Mouse (Mus musculus) embryonic facial prominence, embryonic 13.5 days (tissue): Measurements from ENCODE around the gene Emsy. TPM values are rescaled to one million over a fixed set of nuclear protein-coding genes. Genes with fewer than 3 reads are reported as not detected.

Source experiments
- ATAC-seq: fragments of 200-750 bp; cut with Nextera tagmentation; 2 replicates; pipeline ENCODE4 v1.8.0; 2017; ENCODE audit warnings: low read depth; ENCODE audit not compliant: insufficient number of reproducible peaks, insufficient read depth, low FRiP score, low TSS enrichment
- H3K27ac ChIP-seq: fragments of 300-500 bp; sonication (generic); 2 replicates; pipeline ENCODE4 v1.5.1; 2015; ENCODE audit warnings: moderate library complexity, mild to moderate bottlenecking, inconsistent platforms
- H3K27me3 ChIP-seq: fragments of 300-500 bp; sonication (generic); 2 replicates; pipeline ENCODE4 v1.6.1; 2015; ENCODE audit warnings: mild to moderate bottlenecking, inconsistent platforms
- H3K36me3 ChIP-seq: fragments of 300-500 bp; sonication (generic); 2 replicates; pipeline ENCODE4 v1.6.1; 2015; ENCODE audit warnings: mild to moderate bottlenecking, inconsistent platforms
- H3K4me1 ChIP-seq: fragments of 300-500 bp; sonication (generic); 2 replicates; pipeline ENCODE4 v1.6.1; 2015; ENCODE audit warnings: inconsistent platforms
- H3K4me2 ChIP-seq: fragments of 300-500 bp; sonication (generic); 2 replicates; pipeline ENCODE4 v1.6.1; 2015; ENCODE audit warnings: moderate library complexity, mild to moderate bottlenecking, inconsistent platforms
- H3K4me3 ChIP-seq: fragments of 300-500 bp; sonication (generic); 2 replicates; pipeline ENCODE4 v1.5.1; 2015; ENCODE audit warnings: mild to moderate bottlenecking, inconsistent platforms
- H3K9ac ChIP-seq: fragments of 300-500 bp; sonication (generic); 2 replicates; pipeline ENCODE4 v1.6.1; 2015; ENCODE audit warnings: mild to moderate bottlenecking, inconsistent platforms
- H3K9me3 ChIP-seq: fragments of 300-500 bp; sonication (generic); 2 replicates; pipeline ENCODE4 v1.6.1; 2016; ENCODE audit warnings: inconsistent platforms
- WGBS: fragments of 180-500 bp; shearing (Covaris S2); methylation state at CpG from one replicate; pipeline ENCODE4 v1.1.7; 2015; ENCODE audit warnings: mixed read lengths; 5-methylcytosine and 5-hydroxymethylcytosine counted together
- polyA plus RNA-seq: library from polyadenylated mRNA; unstranded; fragments of >200 nt; fragmentation: Nextera tagmentation; extraction: Ambion mirVana; gene quantifications from 2 replicates; pipeline ENCODE4 v1.2.1, GENCODE M21; 2015

The Emsy gene
- 31.0 and 34.7 TPM in 2 replicates for polyA plus RNA-seq

DNA sequence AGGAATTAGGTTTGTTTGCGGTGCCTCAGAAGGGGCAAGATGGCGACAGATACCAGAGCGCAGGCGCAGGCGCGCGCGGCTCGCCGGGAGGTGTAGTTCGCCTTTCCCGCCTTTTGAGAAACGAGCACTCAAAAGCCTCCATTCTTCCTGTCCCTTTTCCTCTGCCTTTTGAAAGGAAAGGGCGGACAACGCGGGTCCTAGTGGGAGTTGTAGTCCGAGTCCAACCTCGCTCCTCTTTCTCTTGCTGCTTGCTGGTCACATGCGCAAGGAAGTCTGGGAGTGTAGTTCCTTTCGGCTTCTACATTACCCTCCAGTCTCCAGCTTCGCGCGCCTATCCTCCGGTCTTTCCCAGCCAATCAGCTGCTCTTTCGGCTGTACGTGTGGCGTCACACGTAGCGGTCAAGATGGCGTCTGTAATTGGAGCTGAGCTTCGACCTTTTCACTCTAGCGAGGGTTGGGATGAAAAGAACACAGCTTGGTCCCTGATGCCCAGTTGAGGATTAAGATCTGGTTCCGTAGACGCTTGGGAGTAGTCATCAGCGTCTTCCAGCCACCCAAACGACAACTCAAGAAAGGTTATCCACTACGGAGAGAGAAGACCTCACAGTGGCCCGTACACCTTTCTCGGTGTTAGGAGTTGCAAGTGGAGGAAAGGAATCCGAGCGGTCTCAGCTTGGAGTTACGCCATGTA is at the start of gene Emsy:
TSS of gene Emsy (minus strand) at position 253 of the 691 bp plus-strand sequence.
- Histone ChIP-seq H3K9me3 (no peaks in the 10 kb centered on the region), H3K4me1 (peaks cover 25% of the 10 kb centered on the region), H3K4me2 (peak within 1 kb of the TSS; percentile 81), H3K4me3 (peak within 1 kb of the TSS; percentile 95), H3K9ac (peak within 1 kb of the TSS; percentile 90), H3K36me3 (peaks cover 20% of the 10 kb centered on the region; the same call in 1 of the 2 replicates), H3K27me3 (no peaks in the 10 kb centered on the region), H3K27ac (peak within 1 kb of the TSS; percentile 96)
- under 1% methylated on average over 42 of the region's 42 CpGs for WGBS
- peak; percentile 96 for ATAC-seq

DNA sequence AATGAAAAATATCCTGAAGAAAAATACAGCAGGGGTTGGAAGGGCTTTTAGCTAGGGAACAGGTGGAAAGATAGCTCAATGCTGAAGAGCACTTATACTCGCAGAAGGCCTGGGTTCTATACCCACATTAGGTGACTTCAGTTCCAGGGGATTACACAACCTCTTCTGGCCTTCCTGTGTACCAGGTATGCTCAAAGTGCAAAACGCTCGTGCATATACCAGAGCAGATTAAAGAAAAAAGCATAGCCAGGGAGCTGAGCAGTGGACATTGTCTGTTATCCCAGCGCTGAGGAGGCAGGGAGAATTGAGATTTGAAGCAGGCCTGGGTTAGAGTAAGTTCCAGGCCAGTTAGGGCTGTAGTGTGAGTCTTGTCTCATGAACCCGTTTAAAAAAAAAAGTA is 47.7 kb upstream of the Emsy start:
- Histone ChIP-seq H3K9ac (peak overlapping the region; percentile 96), H3K9me3 (no peaks in the 10 kb centered on the region), H3K27ac (no peak overlapping the region), H3K4me3 (peak overlapping the region; percentile 97), H3K4me1 (peaks cover 25% of the 10 kb centered on the region), H3K27me3 (no peaks in the 10 kb centered on the region), H3K4me2 (peak overlapping the region; percentile 82), H3K36me3 (no peaks in the 10 kb centered on the region)
- ATAC-seq, result no peak
- 60% methylated on average over 5 of the region's 5 CpGs for WGBS

DNA sequence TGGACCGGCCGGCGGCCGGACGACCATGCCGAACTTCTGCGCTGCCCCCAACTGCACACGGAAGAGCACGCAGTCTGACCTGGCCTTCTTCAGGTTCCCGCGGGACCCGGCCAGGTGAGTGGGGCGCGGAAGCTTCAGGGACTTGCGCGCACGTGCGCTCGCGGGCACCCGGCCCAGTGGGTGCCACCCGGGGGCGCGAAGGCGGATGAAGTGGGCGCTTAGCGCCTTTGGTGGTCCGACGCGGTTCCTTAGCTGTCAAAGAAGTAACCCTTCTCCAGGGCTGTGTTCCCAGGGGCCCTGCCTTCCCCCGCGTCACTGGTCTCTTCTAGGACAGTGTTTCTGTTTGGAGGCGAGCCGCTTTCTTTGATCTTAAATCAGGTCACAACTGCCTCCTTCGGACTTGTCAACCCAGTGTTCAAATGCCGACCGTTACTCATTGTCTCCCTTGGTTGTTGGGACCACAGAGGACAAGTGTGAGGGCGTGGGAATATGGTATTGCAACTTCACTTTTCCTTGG is 46.8 kb upstream of the Emsy start:
- peak overlapping the region; percentile 97 for H3K4me3 ChIP-seq
- peak overlapping the region; percentile 96 for H3K9ac ChIP-seq
- H3K27ac ChIP-seq, result peak overlapping the region; percentile 78
- ATAC-seq, result peak; percentile 9; the same call in 1 of the 2 replicates
- no peaks in the 10 kb centered on the region for H3K27me3 ChIP-seq
- peaks cover 25% of the 10 kb centered on the region for H3K4me1 ChIP-seq
- no peaks in the 10 kb centered on the region for H3K9me3 ChIP-seq
- H3K4me2 ChIP-seq, result peak overlapping the region; percentile 82
- H3K36me3 ChIP-seq, result no peaks in the 10 kb centered on the region
- WGBS, result under 1% methylated on average over 35 of the region's 38 CpGs

DNA sequence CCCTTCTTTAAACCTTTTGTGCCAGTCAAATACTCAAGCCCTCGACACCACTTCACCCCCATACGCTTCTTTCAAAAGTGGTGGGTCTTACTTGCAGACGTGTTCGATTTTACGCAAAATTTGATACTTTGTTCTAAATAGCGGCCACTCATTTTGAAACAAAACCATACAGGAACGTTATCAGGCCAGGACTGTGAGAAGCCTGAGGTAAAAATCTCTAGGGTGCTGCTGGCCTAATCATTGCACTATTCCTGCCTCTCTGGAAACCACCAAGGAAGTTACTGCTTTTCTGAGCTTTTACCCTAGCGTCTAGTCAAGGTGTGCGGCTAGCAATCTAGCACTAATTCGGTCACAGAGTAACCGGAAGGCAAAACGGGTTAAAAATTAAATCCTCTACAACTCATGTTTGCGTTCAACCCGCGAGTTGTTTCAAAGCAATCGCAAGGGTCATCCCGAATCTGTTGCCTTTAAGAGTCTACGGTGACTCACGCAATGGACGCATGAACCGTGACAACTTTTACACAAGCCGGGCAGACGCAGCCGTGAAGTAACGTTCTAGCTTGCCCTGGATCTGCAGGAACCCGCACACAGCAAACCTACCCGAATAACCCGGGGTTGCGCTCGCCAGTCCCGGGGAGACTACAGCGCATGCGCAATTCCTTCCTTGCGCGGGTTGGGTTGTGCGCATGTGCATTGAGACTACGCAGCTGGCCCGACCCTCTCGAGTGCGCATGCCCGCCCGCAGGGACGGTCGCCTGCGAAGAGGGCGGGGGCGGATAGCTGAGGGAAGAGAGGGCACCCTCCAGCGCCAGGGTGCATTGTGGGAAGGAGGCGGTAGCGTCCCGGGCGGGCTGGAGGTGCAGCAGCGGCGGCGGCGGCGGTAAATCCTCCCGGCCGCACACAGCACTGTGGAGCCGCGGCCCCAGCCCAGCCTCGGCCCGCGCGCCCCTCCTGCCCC is 46.0 kb upstream of the Emsy start, which contains the start of gene Thap12:
TSS of gene Thap12 (plus strand) at position 821 of the 958 bp plus-strand sequence.
- WGBS, result 3% methylated on average over 62 of the region's 65 CpGs
- peak within 1 kb of the TSS; percentile 82 for H3K4me2 ChIP-seq
- H3K4me3 ChIP-seq, result peak within 1 kb of the TSS; percentile 97
- H3K27me3 ChIP-seq, result no peaks in the 10 kb centered on the region
- ATAC-seq, result peak; percentile 96
- H3K36me3 ChIP-seq, result no peaks in the 10 kb centered on the region
- peaks cover 25% of the 10 kb centered on the region for H3K4me1 ChIP-seq
- peak within 1 kb of the TSS; percentile 90 for H3K27ac ChIP-seq
- H3K9me3 ChIP-seq, result no peaks in the 10 kb centered on the region
- peak within 1 kb of the TSS; percentile 96 for H3K9ac ChIP-seq

- H3K9me3 ChIP-seq, result no peaks in the 10 kb centered on the region
- no peaks in the 10 kb centered on the region for H3K36me3 ChIP-seq
- no peak for ATAC-seq
- H3K27me3 ChIP-seq, result no peaks in the 10 kb centered on the region
- 54% methylated on average over 7 of the region's 7 CpGs for WGBS
- peak overlapping the region; percentile 96 for H3K9ac ChIP-seq
- H3K4me2 ChIP-seq, result peak overlapping the region; percentile 82
- H3K4me1 ChIP-seq, result peaks cover 25% of the 10 kb centered on the region
- peak overlapping the region; percentile 97 for H3K4me3 ChIP-seq
- H3K27ac ChIP-seq, result 0 out of 2 replicates have a peak overlapping the region, but pooled peaks have one; percentile 90
Observed at GRCm38 (mm10) chr7:98701771-98702170, 45.2 kb upstream of the Emsy start.

GRCm38 (mm10) chr7:98698590-98698989 is 42.0 kb upstream of the Emsy start:
- H3K4me3 ChIP-seq, result no peak overlapping the region
- 92% methylated on average over 4 of the region's 4 CpGs for WGBS
- H3K9ac ChIP-seq, result no peak overlapping the region
- H3K9me3 ChIP-seq, result no peaks in the 10 kb centered on the region
- H3K27ac ChIP-seq, result no peak overlapping the region
- no peak for ATAC-seq
- H3K4me1 ChIP-seq, result peaks cover 9% of the 10 kb centered on the region
- H3K36me3 ChIP-seq, result no peaks in the 10 kb centered on the region
- H3K4me2 ChIP-seq, result no peak overlapping the region
- no peaks in the 10 kb centered on the region for H3K27me3 ChIP-seq

DNA sequence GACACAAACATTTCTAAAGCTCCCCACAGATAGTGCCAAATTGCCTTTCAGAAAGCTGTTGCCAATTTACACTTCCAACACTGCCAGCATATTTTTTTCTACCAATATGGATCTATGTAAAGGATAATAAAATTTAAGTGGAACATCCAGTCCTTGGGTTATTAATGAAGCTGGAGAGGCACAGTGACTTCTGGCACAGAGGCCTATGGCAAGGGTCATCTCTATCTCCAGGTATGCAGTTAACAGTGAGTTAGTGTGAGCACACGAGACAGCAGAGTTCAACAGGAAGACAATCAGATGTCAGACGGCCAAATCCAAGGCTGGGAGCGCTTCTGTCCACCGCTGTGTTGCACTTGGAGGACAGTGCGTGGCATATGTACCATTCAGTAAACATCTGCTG is 41.5 kb upstream of the Emsy start:
- Histone ChIP-seq H3K9ac (no peak overlapping the region), H3K4me3 (no peak overlapping the region), H3K27me3 (no peaks in the 10 kb centered on the region), H3K4me2 (no peak overlapping the region), H3K9me3 (no peaks in the 10 kb centered on the region), H3K27ac (no peak overlapping the region), H3K4me1 (peaks cover 12% of the 10 kb centered on the region), H3K36me3 (no peaks in the 10 kb centered on the region)
- ATAC-seq, result no peak
- 58% methylated on average over 5 of the region's 5 CpGs for WGBS

- no peak for ATAC-seq
- Histone ChIP-seq H3K9me3 (no peaks in the 10 kb centered on the region), H3K4me3 (no peak overlapping the region), H3K9ac (no peak overlapping the region), H3K36me3 (no peaks in the 10 kb centered on the region), H3K4me2 (no peak overlapping the region), H3K4me1 (peaks cover 17% of the 10 kb centered on the region), H3K27ac (no peak overlapping the region), H3K27me3 (no peaks in the 10 kb centered on the region)
- WGBS, result 13% methylated on average over 2 of the region's 2 CpGs
Observed at GRCm38 (mm10) chr7:98697496-98697895, 40.9 kb upstream of the Emsy start.

- WGBS, result 68% methylated on average over 5 of the region's 5 CpGs
- Histone ChIP-seq H3K4me3 (no peak overlapping the region), H3K4me1 (peaks cover 17% of the 10 kb centered on the region), H3K9me3 (no peaks in the 10 kb centered on the region), H3K27ac (no peak overlapping the region), H3K4me2 (no peak overlapping the region), H3K27me3 (no peaks in the 10 kb centered on the region), H3K9ac (no peak overlapping the region), H3K36me3 (no peaks in the 10 kb centered on the region)
- no peak for ATAC-seq
Observed at GRCm38 (mm10) chr7:98694046-98694445, 37.5 kb upstream of the Emsy start.

- Histone ChIP-seq H3K9me3 (no peaks in the 10 kb centered on the region), H3K27me3 (no peaks in the 10 kb centered on the region), H3K4me1 (peaks cover 17% of the 10 kb centered on the region), H3K4me3 (no peak overlapping the region), H3K36me3 (no peaks in the 10 kb centered on the region), H3K9ac (peak overlapping the region; percentile 33; the same call in 1 of the 2 replicates), H3K4me2 (peak overlapping the region; percentile 22; the same call in 1 of the 2 replicates), H3K27ac (no peak overlapping the region)
- 41% methylated on average over 24 of the region's 24 CpGs for WGBS
- ATAC-seq, result no peak
Observed at GRCm38 (mm10) chr7:98692761-98693546, 36.4 kb upstream of the Emsy start.

GRCm38 (mm10) chr7:98690831-98691230 is 34.2 kb upstream of the Emsy start:
- Histone ChIP-seq H3K27ac (no peak overlapping the region; the same call in 1 of the 2 replicates), H3K27me3 (no peaks in the 10 kb centered on the region), H3K9ac (no peak overlapping the region), H3K36me3 (no peaks in the 10 kb centered on the region), H3K9me3 (no peaks in the 10 kb centered on the region), H3K4me3 (no peak overlapping the region), H3K4me1 (peaks cover 25% of the 10 kb centered on the region), H3K4me2 (no peak overlapping the region)
- no peak for ATAC-seq
- 2% methylated on average over 3 of the region's 3 CpGs for WGBS
